Mouse (Mus musculus) small intestine, adult 2 months (tissue): ENCODE results near the gene Anp32a.

ENCODE experiments used
- CTCF ChIP-seq: fragments of 200-500 bp; IDR thresholded peaks from 2 replicates; pipeline ENCODE4 v1.5.1; 2012; ENCODE audit warnings: low read depth, mild to moderate bottlenecking, control low read depth, inconsistent platforms, low read length, moderate library complexity, mixed read lengths; ENCODE audit not compliant: insufficient replicate concordance, insufficient read length; ENCODE audit errors: extremely low read depth
- POLR2A ChIP-seq: fragments of 200-500 bp; IDR thresholded peaks from 2 replicates; pipeline ENCODE4 v1.6.1; 2012; ENCODE audit warnings: low read depth, mild to moderate bottlenecking, control low read depth, inconsistent platforms, low read length, moderate library complexity

DNA sequence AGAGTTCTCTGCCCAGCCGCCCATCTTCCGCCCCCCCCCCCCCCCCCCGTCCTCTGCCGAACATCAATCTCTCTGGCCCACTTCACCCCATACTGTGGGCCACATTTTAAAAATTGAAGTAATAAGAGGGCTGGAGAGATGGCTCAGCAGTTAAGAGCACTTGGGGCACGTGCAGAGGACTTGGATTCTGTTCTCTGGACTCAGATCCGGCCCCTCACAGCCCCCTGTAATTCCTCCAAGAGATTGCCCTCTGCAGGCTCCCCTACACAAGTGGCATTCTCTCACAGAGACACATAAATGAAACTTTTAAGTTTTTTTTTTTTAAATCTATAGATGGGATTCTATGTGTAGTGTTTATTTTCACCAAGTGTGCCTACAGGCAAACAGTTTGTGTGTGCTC lies 23.1 kb downstream of the Anp32a start:
- TF ChIP-seq CTCF, result no peak
- TF ChIP-seq POLR2A, result no peak
